Mouse (Mus musculus) heart, embryonic 12.5 days (tissue): ENCODE measurements around the gene Gm49396. TPM values are rescaled to one million over a fixed set of nuclear protein-coding genes. Genes with fewer than 3 reads are reported as not detected.

Experiments used
- ATAC-seq: fragments of 200-750 bp; cut with Nextera tagmentation; 2 replicates; pipeline ENCODE4 v1.8.0; 2017; ENCODE audit warnings: moderate TSS enrichment, moderate library complexity; ENCODE audit not compliant: insufficient number of reproducible peaks, low FRiP score
- H3K27ac ChIP-seq: fragments of 300-500 bp; sonication (generic); 2 replicates; pipeline ENCODE4 v1.5.1; 2016; ENCODE audit warnings: mild to moderate bottlenecking, moderate library complexity; ENCODE audit not compliant: poor library complexity, severe bottlenecking
- H3K27me3 ChIP-seq: fragments of 300-500 bp; sonication (generic); replicated peaks from 2 replicates; pipeline ENCODE4 v1.6.1; 2016; ENCODE audit warnings: mild to moderate bottlenecking, moderate library complexity
- H3K36me3 ChIP-seq: fragments of 300-500 bp; sonication (generic); 2 replicates; pipeline ENCODE4 v1.6.1; 2016; ENCODE audit warnings: mild to moderate bottlenecking, moderate library complexity
- H3K4me1 ChIP-seq: fragments of 300-500 bp; sonication (generic); replicated peaks from 2 replicates; pipeline ENCODE4 v1.6.1; 2016; ENCODE audit warnings: mild to moderate bottlenecking
- H3K4me2 ChIP-seq: fragments of 300-500 bp; sonication (generic); 2 replicates; pipeline ENCODE4 v1.6.1; 2016; ENCODE audit warnings: mild to moderate bottlenecking, moderate library complexity
- H3K4me3 ChIP-seq: fragments of 300-500 bp; sonication (generic); 2 replicates; pipeline ENCODE4 v1.5.1; 2016; ENCODE audit warnings: mild to moderate bottlenecking
- H3K9ac ChIP-seq: fragments of 300-500 bp; sonication (generic); 2 replicates; pipeline ENCODE4 v1.6.1; 2016; ENCODE audit warnings: mild to moderate bottlenecking, moderate library complexity
- H3K9me3 ChIP-seq: fragments of 300-500 bp; sonication (generic); replicated peaks from 2 replicates; pipeline ENCODE4 v1.6.1; 2016; ENCODE audit warnings: mild to moderate bottlenecking, moderate library complexity
- WGBS: fragments of 180-500 bp; shearing (Covaris S2); methylation state at CpG from one replicate; pipeline ENCODE4 v1.1.7; 2016; 5-methylcytosine and 5-hydroxymethylcytosine counted together
- polyA plus RNA-seq: library from polyadenylated mRNA; unstranded; fragments of >200 nt; fragmentation: Nextera tagmentation; extraction: Ambion mirVana; gene quantifications from 2 replicates; pipeline ENCODE4 v1.2.1, GENCODE M21; 2016

The Gm49396 gene
- polyA plus RNA-seq, 1 experiment from 2014 or later = 10.6 TPM

DNA sequence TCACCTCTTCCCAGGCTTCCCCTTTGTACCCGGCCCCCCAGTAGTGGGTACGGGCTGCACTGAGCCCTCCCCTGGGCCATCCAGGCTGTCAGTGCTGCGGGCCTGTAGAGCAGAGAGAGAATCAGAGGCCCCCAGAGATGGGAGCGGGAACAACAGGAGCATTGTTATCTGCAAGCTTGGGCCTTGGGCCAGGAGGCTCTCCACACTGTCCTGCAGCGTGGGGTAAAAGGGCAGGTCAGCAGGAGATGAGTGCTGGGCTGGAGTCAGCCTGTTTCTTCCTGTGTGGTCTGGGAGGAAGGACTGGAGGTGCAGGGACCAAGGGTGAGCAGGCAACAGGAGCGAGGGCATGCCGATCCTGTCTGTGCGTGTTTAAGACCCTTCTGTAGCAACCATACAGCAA lies 30.2 kb upstream of the Gm49396 start:
- Histone ChIP-seq H3K9ac (peak overlapping the region; percentile 15; the same call in 1 of the 2 replicates), H3K4me2 (peak overlapping the region; percentile 96), H3K4me3 (no peak overlapping the region), H3K36me3 (peaks cover 38% of the 10 kb centered on the region), H3K4me1 (peaks cover 33% of the 10 kb centered on the region), H3K9me3 (no peaks in the 10 kb centered on the region), H3K27ac (no peak overlapping the region), H3K27me3 (0 out of 2 replicates have a peak, but pooled peaks cover 11% of the 10 kb centered on the region)
- ATAC-seq = no peak
- WGBS = 36% methylated on average over 8 of the region's 8 CpGs

DNA sequence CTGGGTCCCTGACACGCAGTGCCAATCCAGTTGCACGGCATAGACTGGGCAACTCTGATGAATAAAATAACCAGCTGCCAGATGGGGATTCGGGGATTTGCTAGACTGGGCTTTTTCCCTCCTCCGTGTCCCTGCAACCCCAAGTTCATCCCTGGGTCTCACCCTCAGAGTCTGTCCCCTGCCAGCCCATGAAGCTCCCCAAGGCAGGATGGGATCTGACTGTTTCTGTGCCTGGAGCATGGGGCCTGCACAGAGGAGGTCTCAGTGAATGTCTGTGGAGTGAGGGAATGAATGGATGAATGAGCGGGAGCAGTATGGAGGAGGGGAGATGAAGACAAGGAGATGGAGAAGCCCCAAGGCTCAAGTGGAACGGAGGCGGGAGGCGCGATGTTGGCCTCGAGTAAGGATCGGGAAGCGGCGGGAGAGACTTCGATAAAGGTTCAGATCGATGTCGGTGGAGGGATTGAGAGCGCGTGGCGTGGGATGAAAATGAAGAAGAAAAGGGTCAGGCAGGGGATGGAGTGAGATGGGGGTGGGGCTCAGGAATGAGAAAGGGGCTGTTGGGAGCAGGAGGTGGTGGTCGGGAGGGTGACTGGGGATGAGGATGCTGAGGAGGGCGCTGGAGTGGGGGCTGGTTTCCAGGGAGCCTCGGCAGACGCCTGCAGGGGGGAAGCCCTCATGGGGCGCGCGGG lies 29.1 kb upstream of the Gm49396 start:
- ATAC-seq = no peak; the same call in 1 of the 2 replicates
- peak overlapping the region; percentile 96 for H3K4me2 ChIP-seq
- H3K36me3 ChIP-seq = peaks cover 32% of the 10 kb centered on the region
- peak overlapping the region; percentile 80 for H3K9ac ChIP-seq
- H3K9me3 ChIP-seq = no peaks in the 10 kb centered on the region
- peak overlapping the region; percentile 74 for H3K4me3 ChIP-seq
- peaks cover 33% of the 10 kb centered on the region for H3K4me1 ChIP-seq
- 0 out of 2 replicates have a peak, but pooled peaks cover 11% of the 10 kb centered on the region for H3K27me3 ChIP-seq
- WGBS = 9% methylated on average over 26 of the region's 26 CpGs
- no peak overlapping the region for H3K27ac ChIP-seq

DNA sequence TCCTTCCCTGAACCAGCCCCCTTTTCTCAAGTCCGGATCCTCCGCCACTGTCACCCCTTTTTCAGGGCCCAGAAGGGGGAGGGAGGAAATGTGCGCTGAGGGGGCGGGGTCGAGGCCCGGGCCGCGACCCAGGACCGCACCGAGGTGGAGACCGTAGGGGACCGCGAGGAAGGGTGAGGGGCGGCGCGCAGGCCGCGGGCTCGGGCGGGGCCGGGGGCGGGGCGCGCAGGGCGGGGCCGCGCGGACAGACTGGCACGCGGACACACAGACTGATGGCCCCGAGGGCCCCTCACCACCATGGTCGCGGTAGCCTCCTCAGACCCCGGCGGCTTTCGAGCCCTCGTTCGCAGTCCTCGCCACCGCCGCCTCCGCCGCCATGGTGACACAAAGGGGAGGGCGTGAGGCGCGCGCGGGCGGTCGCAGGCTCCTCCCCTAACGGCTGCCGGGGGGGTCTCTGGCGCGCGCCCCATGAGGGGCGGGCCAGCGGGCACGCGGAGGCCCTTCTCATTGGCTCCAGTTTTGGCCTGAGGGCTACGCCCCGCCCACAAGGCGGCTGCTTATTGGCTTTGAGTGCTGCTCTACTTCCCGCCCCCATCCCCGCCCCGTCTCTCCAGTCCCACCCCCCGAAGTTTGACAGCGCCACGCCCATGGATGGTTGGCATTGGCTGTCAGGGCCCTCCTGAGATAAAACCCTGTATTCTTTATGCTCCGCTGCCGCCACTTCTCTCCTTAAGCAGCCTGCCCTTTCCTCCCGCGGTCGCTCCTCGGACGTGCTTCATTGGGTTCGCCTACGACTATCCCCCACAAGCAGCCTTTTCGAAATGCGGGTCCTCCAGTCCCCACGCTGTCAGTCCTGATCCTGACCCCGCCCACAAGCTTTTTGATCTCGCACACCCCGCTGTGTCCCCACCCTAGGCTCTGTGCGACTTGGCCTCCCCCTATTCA lies 28.2 kb upstream of the Gm49396 start, which contains the start of gene Arhgap33:
TSS of gene Arhgap33 (minus strand) at position 428 of the 945 bp plus-strand sequence.
- Histone ChIP-seq H3K9ac (peak within 1 kb of the TSS; percentile 80), H3K9me3 (no peaks in the 10 kb centered on the region), H3K4me1 (peaks cover 33% of the 10 kb centered on the region), H3K27me3 (0 out of 2 replicates have a peak, but pooled peaks cover 11% of the 10 kb centered on the region), H3K36me3 (peaks cover 32% of the 10 kb centered on the region), H3K27ac (0 out of 2 replicates have a peak within 1 kb of the TSS, but pooled peaks have one; percentile 20), H3K4me2 (peak within 1 kb of the TSS; percentile 96), H3K4me3 (peak within 1 kb of the TSS; percentile 74)
- WGBS = under 1% methylated on average over 56 of the region's 84 CpGs
- peak; percentile 95 for ATAC-seq

DNA sequence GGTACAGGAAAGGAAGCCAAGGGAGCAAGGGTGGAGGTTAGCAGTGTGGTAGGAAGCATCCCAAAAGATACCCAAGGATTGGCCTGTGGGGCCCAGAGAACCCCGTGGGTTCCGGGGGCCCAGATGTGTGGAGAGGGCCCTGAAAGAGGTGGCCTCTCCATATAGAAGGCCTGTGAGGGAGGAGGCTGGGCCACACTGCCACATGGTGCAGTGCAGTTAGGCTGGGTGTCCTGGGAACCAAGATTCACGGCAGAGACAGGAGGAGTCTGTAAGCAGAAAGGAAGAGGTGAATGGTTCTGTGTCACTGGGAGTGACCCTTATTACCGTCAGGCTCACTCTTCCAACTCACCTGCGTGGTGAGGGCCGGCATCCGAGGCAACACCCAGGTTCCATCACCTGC lies 22.6 kb upstream of the Gm49396 start:
- WGBS = 88% methylated on average over 7 of the region's 7 CpGs
- Histone ChIP-seq H3K27ac (no peak overlapping the region), H3K9ac (no peak overlapping the region), H3K4me3 (no peak overlapping the region), H3K4me1 (peaks cover 3% of the 10 kb centered on the region), H3K27me3 (no peaks in the 10 kb centered on the region), H3K36me3 (peaks cover 55% of the 10 kb centered on the region), H3K9me3 (no peaks in the 10 kb centered on the region), H3K4me2 (no peak overlapping the region)
- no peak for ATAC-seq

DNA sequence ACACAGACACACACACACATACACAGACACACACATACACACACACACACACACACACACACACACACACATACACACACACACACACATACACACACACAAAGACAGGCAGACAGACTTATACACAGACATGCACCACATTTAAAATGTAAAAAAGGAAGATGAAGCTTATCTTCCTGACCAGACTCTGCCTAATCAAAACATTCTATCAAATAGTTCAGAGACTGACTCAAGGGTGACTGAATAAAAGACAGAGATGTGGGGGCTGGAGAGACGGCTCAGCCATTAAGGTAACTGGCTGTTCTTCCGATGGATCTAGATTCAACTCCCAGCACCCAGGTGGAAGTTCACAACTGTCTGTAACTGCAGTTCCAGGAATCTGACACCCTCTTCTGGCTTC lies 18.8 kb upstream of the Gm49396 start:
- no peaks in the 10 kb centered on the region for H3K4me1 ChIP-seq
- no peak overlapping the region for H3K27ac ChIP-seq
- ATAC-seq = no peak
- H3K4me3 ChIP-seq = no peak overlapping the region
- H3K4me2 ChIP-seq = no peak overlapping the region
- H3K9ac ChIP-seq = no peak overlapping the region
- H3K27me3 ChIP-seq = no peaks in the 10 kb centered on the region
- no peaks in the 10 kb centered on the region for H3K9me3 ChIP-seq
- peaks cover 73% of the 10 kb centered on the region for H3K36me3 ChIP-seq
- WGBS = 89% methylated on average over 2 of the region's 2 CpGs

DNA sequence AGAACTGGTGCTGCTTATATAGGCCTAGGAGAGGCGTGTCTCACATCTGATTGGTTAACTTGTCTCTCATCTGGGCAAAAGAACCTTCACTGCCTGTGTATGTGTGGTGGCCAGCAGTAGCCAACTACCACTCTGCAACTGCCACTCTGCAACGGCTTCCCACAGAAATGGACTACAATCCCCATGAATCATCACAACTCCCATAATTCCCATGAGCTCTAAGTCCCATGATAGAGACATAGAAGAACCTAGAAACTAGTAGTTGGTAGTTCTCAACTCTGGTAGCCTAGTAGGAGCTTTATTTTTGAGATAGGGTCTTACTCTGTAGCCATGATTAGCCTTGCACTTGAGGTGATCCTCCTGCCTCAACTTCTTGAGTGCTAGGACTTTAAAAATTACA lies 13.3 kb upstream of the Gm49396 start:
- no peak overlapping the region for H3K4me3 ChIP-seq
- WGBS = 71% methylated on average over 2 of the region's 2 CpGs
- no peak for ATAC-seq
- H3K4me1 ChIP-seq = peaks cover 12% of the 10 kb centered on the region
- H3K4me2 ChIP-seq = no peak overlapping the region
- no peaks in the 10 kb centered on the region for H3K27me3 ChIP-seq
- H3K27ac ChIP-seq = no peak overlapping the region
- H3K9me3 ChIP-seq = no peaks in the 10 kb centered on the region
- peaks cover 39% of the 10 kb centered on the region for H3K36me3 ChIP-seq
- no peak overlapping the region for H3K9ac ChIP-seq

DNA sequence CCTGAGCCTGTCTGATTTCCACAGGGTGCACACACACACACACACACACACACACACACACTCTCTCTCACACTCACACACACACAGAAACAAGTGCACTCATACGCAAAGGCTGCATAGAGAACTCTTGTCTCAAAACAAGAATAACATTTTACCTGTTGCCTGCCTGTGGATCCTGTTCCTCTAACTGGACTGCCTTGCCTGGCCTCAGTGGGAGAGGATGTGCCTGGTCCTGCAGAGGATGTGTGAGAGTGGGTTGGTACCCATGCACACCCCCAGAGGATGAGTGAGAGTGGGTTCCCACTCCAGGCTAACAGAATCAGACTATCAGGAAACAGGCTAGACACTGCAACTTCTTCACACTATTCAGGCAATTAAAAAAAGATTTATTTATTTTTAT lies 12.5 kb upstream of the Gm49396 start:
- Histone ChIP-seq H3K27me3 (no peaks in the 10 kb centered on the region), H3K4me3 (no peak overlapping the region), H3K9me3 (no peaks in the 10 kb centered on the region), H3K9ac (no peak overlapping the region), H3K4me1 (peaks cover 12% of the 10 kb centered on the region), H3K4me2 (no peak overlapping the region), H3K27ac (no peak overlapping the region), H3K36me3 (peaks cover 41% of the 10 kb centered on the region)
- 95% methylated on average over 1 of the region's 1 CpGs for WGBS
- ATAC-seq = no peak

DNA sequence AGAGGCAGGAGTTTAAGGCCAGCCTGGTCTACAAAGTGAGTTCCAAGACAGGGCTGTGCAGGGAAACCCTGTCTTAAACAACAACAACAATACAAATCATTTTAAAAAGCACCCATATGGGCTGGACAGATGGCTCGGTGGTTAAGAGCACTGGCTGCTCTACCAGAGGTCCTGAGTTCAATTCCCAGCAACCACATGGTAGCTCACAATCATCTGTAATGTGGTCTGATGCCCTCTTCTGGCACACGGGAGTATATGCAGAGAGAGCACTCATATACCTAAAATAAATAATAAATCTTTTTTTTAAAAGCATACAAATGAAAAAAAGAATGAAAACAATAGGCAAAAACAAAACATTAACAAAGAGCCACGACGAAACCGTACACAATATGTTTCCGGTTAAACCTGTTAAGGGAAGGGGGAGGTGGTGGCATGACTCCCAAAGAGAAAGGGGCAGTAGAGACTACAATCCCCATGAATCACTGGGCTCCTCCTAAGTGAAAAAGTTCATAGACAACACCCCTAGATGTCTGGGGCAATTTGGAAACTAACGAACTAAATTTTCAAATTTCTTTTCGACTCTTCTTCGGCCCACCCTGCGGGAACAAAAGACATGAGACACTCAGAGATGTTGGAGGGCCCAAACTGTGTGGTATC lies 11.6 kb upstream of the Gm49396 start:
- H3K9ac ChIP-seq = peak overlapping the region; percentile 81
- H3K27me3 ChIP-seq = no peaks in the 10 kb centered on the region
- peak overlapping the region; percentile 54 for H3K4me2 ChIP-seq
- peak overlapping the region; percentile 66 for H3K4me3 ChIP-seq
- ATAC-seq = peak; percentile 71
- H3K27ac ChIP-seq = peak overlapping the region; percentile 95
- no peaks in the 10 kb centered on the region for H3K9me3 ChIP-seq
- WGBS = 4% methylated on average over 10 of the region's 10 CpGs
- H3K36me3 ChIP-seq = peaks cover 42% of the 10 kb centered on the region
- peaks cover 12% of the 10 kb centered on the region for H3K4me1 ChIP-seq

DNA sequence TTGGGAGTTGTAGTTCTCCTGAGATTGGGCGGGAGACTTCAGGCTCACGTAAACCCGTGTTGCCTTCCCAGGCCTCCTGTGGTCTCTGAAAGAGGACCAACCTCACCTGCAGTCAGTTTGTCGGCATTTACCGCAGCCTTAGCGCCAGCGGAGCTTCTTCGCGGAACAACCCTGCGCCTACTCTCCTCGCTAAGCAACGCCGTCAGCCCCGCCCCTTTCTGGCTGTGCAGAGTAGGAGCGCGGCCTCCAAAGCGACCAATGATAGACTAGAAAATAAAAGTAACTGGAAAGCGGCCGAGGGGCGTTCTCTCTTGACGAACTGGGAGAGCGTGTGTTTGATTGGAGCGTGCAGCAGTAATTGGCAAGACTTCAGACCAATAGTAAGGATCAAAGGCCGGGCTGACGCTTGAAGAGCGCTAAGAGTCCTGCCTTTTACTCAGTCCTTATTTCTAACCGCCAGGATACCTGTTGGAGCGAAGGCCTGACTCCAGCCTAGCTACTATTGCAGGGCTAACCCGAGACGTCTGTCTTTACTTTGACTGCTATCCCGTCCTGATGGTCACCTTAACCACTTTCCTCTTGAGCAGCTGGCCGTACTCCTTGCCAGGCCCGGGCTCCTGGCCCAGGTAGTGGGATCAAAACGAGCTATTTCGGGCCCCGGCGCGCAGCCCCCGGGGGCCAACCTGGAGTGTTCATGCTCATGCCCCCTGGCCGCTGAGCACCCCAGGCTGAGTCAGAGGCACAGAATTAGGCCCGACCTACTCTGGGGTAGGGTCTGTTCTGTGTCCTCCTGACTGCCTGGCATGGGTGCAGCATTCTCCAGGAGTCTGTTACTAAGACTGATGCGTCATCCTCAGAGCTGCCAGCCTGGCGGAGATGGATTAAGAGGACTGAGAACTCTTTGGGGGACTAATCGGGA lies 10.8 kb upstream of the Gm49396 start, which contains the start of the genes Hspb6 and Proser3:
TSS of gene Hspb6 (plus strand) at position 77 of the 919 bp plus-strand sequence.
TSS of gene Proser3 (minus strand) at position 198 of the 919 bp plus-strand sequence.
- H3K4me1 ChIP-seq = peaks cover 12% of the 10 kb centered on the region
- no peaks in the 10 kb centered on the region for H3K27me3 ChIP-seq
- under 1% methylated on average over 44 of the region's 44 CpGs for WGBS
- H3K9me3 ChIP-seq = no peaks in the 10 kb centered on the region
- peak; percentile 95 for ATAC-seq
- H3K4me3 ChIP-seq = peak within 1 kb of the TSS; percentile 66
- H3K4me2 ChIP-seq = peak within 1 kb of the TSS; percentile 82
- H3K36me3 ChIP-seq = peaks cover 50% of the 10 kb centered on the region
- H3K9ac ChIP-seq = peak within 1 kb of the TSS; percentile 81
- H3K27ac ChIP-seq = peak within 1 kb of the TSS; percentile 95

DNA sequence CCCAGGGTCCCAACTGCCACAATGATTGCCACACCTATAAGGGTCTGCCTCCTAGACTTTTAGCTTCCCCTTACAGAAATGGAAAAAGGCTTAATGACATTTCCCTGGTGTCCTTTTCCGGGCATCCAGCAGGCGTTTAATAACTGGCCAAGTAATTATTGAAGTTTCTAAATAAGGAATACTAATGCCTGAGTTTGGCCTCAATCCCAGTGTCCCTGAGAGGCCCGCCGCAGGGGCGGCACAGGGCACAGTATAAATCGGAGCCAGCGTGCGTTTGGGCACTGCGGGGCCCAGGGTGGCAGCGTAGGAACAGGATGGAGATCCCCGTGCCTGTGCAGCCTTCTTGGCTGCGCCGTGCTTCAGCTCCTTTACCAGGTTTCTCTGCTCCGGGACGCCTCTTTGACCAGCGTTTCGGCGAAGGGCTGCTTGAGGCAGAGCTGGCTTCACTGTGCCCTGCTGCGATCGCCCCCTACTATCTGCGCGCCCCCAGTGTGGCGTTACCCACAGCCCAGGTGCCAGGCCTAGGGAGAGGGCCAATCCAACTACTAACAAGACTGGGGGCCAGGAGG lies 10.0 kb upstream of the Gm49396 start:
- peak overlapping the region; percentile 86 for H3K27ac ChIP-seq
- no peaks in the 10 kb centered on the region for H3K27me3 ChIP-seq
- peak overlapping the region; percentile 66 for H3K4me3 ChIP-seq
- no peaks in the 10 kb centered on the region for H3K9me3 ChIP-seq
- H3K36me3 ChIP-seq = peaks cover 48% of the 10 kb centered on the region
- H3K4me2 ChIP-seq = peak overlapping the region; percentile 82
- peaks cover 15% of the 10 kb centered on the region for H3K4me1 ChIP-seq
- 6% methylated on average over 23 of the region's 23 CpGs for WGBS
- H3K9ac ChIP-seq = peak overlapping the region; percentile 76
- no peak for ATAC-seq
